Mouse (Mus musculus) sigmoid colon, adult 10 weeks (tissue): ENCODE measurements around the gene Mcpt2. TPM values are rescaled to one million over a fixed set of nuclear protein-coding genes. Genes with fewer than 3 reads are reported as not detected.

ENCODE experiments used
- polyA plus RNA-seq: library from polyadenylated mRNA; stranded (reverse); fragments of 350-450 nt; fragmentation: Illumina TruSeq; extraction: RNeasy Lipid Tissue Mini Kit (QIAGEN cat#74804); gene quantifications from one replicate; pipeline ENCODE4 v1.2.3, GENCODE M21; 2014; ENCODE audit warnings: low read depth, low replicate concordance

Mcpt2 gene
- polyA plus RNA-seq, result 1.5 TPM

DNA sequence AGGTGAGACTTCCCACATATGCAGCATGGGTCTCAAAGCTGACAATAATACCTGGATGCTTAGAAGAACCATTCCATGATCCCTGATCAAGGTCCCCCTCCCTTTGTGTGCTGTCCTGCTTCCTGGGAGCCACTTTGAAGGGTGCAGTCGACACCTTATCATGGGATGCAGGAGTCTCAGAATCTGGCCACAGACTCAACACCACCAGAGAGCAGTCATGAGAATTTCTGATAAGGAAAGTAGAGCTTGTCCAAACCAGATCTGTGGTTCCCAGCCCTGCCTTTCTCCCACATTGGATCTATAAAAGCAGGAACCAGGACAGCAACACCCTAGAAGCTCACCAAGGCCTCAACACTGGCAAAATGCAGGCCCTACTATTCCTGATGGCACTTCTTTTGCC, at the start of gene Mcpt2:
Mcpt2 (plus strand) TSS at position 250 of the 400 bp plus-strand sequence.

DNA sequence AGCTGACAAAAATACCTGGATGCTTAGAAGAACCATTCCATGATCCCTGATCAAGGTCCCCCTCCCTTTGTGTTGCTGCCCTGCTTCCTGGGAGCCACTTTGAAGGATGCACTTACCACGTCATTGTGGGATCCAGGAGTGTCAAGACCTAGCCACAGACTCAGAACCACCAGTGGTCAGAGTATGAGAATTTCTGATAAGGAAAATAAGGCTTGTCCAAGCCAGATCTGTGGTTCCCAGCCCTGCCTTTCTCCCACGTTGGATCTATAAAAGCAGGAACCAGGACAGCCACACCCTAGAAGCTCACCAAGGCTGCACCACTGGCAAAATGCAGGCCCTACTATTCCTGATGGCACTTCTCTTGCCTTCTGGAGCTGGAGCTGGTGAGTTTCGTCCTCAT, 24.2 kb upstream of the Mcpt2 start, which contains the start of gene Mcpt1:
Mcpt1 (plus strand) TSS at position 301 of the 400 bp plus-strand sequence.

DNA sequence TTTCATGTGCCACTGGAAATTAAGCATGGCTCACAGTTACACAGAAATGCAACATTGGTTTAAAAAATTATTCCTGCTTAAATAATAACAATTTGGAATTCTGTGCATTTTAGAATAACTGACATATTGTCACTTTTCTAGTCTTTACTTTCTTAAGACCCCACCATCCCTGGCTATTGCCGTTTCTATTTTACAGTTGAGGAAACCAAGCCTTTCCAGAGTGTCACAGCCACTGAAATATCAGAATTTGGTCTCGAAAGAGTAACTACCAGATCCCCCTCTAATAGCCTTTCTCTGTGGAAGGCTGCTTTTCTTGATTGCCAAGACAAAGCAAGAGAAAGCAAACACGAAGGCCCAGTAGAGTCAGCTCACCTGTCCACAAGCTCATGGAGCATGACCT, 11.4 kb upstream of the Mcpt2 start, which contains the start of gene Mcpt9:
Mcpt9 (minus strand) TSS at position 101 of the 400 bp plus-strand sequence.

DNA sequence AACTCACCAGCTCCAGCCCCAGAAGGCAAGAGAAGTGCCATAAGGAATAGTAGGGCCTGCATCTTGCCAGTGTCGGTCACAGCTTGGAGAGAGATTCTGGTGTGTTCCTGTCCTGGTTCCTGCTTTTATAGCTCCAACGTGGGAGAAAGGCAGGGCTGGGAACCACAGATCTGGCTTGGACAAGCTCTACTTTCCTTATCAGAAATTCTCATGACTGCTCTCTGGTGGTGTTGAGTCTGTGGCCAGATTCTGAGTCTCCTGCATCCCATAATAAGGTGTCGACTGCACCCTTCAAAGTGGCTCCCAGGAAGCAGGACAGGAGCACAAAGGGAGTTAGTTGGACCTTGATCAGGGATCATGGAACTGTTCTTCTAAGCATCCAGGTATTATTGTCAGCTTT, 20.4 kb downstream of the Mcpt2 start, which contains the start of gene Mcpt4:
Mcpt4 (minus strand) TSS at position 101 of the 400 bp plus-strand sequence.

DNA sequence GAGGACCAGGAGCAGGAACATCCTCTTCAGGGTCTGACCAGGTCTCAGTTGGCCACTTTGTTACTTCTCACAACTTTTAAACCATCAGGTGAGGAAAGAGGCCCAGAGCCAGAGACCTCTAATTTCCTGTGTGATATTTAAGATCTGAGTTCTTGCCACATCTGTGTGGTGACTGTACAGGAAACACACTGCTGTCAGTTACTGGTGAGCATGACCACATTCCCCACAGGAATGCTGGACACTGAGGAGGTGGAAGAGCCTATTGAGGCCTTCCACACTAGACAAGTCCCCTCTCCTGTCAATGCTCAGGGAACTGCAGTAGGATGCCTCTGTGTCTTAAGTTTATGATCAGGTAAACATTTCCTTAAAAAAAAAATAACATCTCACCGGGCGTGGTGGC, 43.3 kb downstream of the Mcpt2 start, which contains the start of gene Mcpt8:
Mcpt8 (minus strand) TSS at position 107 of the 400 bp plus-strand sequence.

Other genes starting within 250 kb of the Mcpt2 start
- gene Nfatc4, start 218.9 kb upstream of the Mcpt2 start, polyA plus RNA-seq, result 2.6 TPM
- gene Nynrin, start 188.0 kb upstream of the Mcpt2 start, polyA plus RNA-seq, result 0.35 TPM
- gene Cbln3, start 157.6 kb upstream of the Mcpt2 start, polyA plus RNA-seq, result 2.5 TPM
- 85.5 TPM for gene Khnyn, start 157.1 kb upstream of the Mcpt2 start, polyA plus RNA-seq
- 8.1 TPM for gene Sdr39u1, start 141.7 kb upstream of the Mcpt2 start, polyA plus RNA-seq
- 1.5 TPM for gene Cma1, start 97.4 kb upstream of the Mcpt2 start, polyA plus RNA-seq
- gene Cma2, start 91.1 kb upstream of the Mcpt2 start, polyA plus RNA-seq, result not detected
- gene Mcpt1, start 24.1 kb upstream of the Mcpt2 start, polyA plus RNA-seq, result 2.3 TPM
- not detected for gene Mcpt9, start 11.5 kb upstream of the Mcpt2 start, polyA plus RNA-seq
- 1.4 TPM for gene Mcpt4, start 20.3 kb downstream of the Mcpt2 start, polyA plus RNA-seq
- not detected for gene Mcpt8, start 43.2 kb downstream of the Mcpt2 start, polyA plus RNA-seq
- not detected for gene Ctsg, start 60.5 kb downstream of the Mcpt2 start, polyA plus RNA-seq
- not detected for gene Gzme, start 78.6 kb downstream of the Mcpt2 start, polyA plus RNA-seq
- not detected for gene Gzmd, start 90.6 kb downstream of the Mcpt2 start, polyA plus RNA-seq
- gene Gzmg, start 117.5 kb downstream of the Mcpt2 start, polyA plus RNA-seq, result not detected
- not detected for gene Gzmn, start 132.6 kb downstream of the Mcpt2 start, polyA plus RNA-seq
- not detected for gene Gzmf, start 169.4 kb downstream of the Mcpt2 start, polyA plus RNA-seq
- gene Gzmc, start 192.6 kb downstream of the Mcpt2 start, polyA plus RNA-seq, result not detected
- gene Gzmb, start 220.2 kb downstream of the Mcpt2 start, polyA plus RNA-seq, result 0.50 TPM